Mouse (Mus musculus) spleen, postnatal 36 days (tissue): ENCODE results near the gene Chrm3.

Experiments
- DNase-seq, 2 experiments: peaks; one replicate each; pipeline ENCODE4 v3.0.0; 2022; ENCODE audit warnings: low spot score in 2 of 2, mixed read lengths in 1 of 2

Gene Chrm3

GRCm38 (mm10) chr13:9985648-9986047, 375.0 kb downstream of the Chrm3 start:
- no peak for DNase-seq

GRCm38 (mm10) chr13:9983293-9983692, 377.4 kb downstream of the Chrm3 start:
- DNase-seq, result no peak

- no peak for DNase-seq
Measured at GRCm38 (mm10) chr13:9977699-9978098, 382.9 kb downstream of the Chrm3 start.

- DNase-seq, result no peak
Measured at GRCm38 (mm10) chr13:9973742-9974321, 386.8 kb downstream of the Chrm3 start.

GRCm38 (mm10) chr13:9971845-9972244, 388.8 kb downstream of the Chrm3 start:
- no peak for DNase-seq

GRCm38 (mm10) chr13:9952619-9953018, 408.0 kb downstream of the Chrm3 start:
- no peak for DNase-seq

GRCm38 (mm10) chr13:9951376-9951775, 409.3 kb downstream of the Chrm3 start:
- DNase-seq, result no peak

- DNase-seq, result no peak
Measured at GRCm38 (mm10) chr13:9949091-9949490, 411.6 kb downstream of the Chrm3 start.

GRCm38 (mm10) chr13:9940186-9940585, 420.5 kb downstream of the Chrm3 start:
- DNase-seq, result no peak

GRCm38 (mm10) chr13:9938798-9939485, 421.7 kb downstream of the Chrm3 start:
- no peak for DNase-seq

- no peak for DNase-seq
Measured at GRCm38 (mm10) chr13:9932714-9933113, 427.9 kb downstream of the Chrm3 start.

- DNase-seq, result no peak
Measured at GRCm38 (mm10) chr13:9930606-9931005, 430.0 kb downstream of the Chrm3 start.

GRCm38 (mm10) chr13:9929978-9930377, 430.7 kb downstream of the Chrm3 start:
- DNase-seq, result no peak

GRCm38 (mm10) chr13:9921150-9921549, 439.5 kb downstream of the Chrm3 start:
- DNase-seq, result no peak

GRCm38 (mm10) chr13:9912697-9913096, 447.9 kb downstream of the Chrm3 start:
- DNase-seq, result no peak

GRCm38 (mm10) chr13:9908707-9909106, 451.9 kb downstream of the Chrm3 start:
- DNase-seq, result no peak

GRCm38 (mm10) chr13:9907202-9907601, 453.4 kb downstream of the Chrm3 start:
- DNase-seq, result no peak

- no peak for DNase-seq
Measured at GRCm38 (mm10) chr13:9904455-9904854, 456.2 kb downstream of the Chrm3 start.

- no peak for DNase-seq
Measured at GRCm38 (mm10) chr13:9900653-9901385, 459.8 kb downstream of the Chrm3 start.

- peak in 1 of 2 experiments; percentile 12 for DNase-seq
Measured at GRCm38 (mm10) chr13:9898664-9899369, 461.8 kb downstream of the Chrm3 start.

GRCm38 (mm10) chr13:9897231-9897630, 463.4 kb downstream of the Chrm3 start:
- DNase-seq, result no peak

- no peak for DNase-seq
Measured at GRCm38 (mm10) chr13:9895045-9895625, 465.5 kb downstream of the Chrm3 start.
